Mouse (Mus musculus): Measurements from ENCODE around the gene Etnk1. TPM values are rescaled to one million over a fixed set of nuclear protein-coding genes. Genes with fewer than 3 reads are reported as not detected.
"Not testable (repeated sequence)": the region's sequence is repeated elsewhere in the genome, so short reads cannot be mapped to it uniquely, and the experiment has no call there.

The Etnk1 gene
- polyA plus RNA-seq, 1 experiment, result 0.36 TPM

DNA sequence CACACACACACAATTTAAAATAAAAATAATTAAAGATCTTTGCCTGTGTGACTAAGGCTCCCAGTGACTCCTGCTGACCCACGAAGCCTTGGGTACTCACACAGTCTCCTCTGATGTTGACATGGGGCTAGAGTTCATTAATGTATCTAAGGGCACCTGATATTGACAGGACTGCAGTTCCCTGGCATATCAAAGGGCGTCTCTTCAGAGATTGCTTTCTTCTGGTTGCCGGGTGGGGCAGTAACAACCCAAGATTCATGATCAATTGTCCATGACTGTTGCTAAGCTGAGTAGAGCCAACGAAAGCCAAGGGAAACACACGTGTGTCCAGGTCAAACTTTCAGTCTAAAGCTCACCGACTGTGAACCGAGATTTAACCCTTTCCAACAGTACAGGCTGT is 22.0 kb upstream of the Etnk1 start:
- no peaks in the 10 kb centered on the region; the same call in 1 of the 2 replicates for H3K4me1 ChIP-seq (ENCODE audit: control insufficient read depth)
- H3K4me3 ChIP-seq (replicated peaks), result no peak overlapping the region
- H3K9me3 ChIP-seq (ENCODE audit: control insufficient read depth, low read length), result no peaks in the 10 kb centered on the region
- no peaks in the 10 kb centered on the region for H3K27me3 ChIP-seq (ENCODE audit: control insufficient read depth)
- no peak for TF ChIP-seq GATA1 (IDR thresholded peaks at IDR 0.05; ENCODE audit: low read length)
- TF ChIP-seq TAL1 (IDR thresholded peaks at IDR 0.05; ENCODE audit: low read length), result no peak
- no peaks in the 10 kb centered on the region for H3K36me3 ChIP-seq (ENCODE audit: control insufficient read depth)

GRCm38 (mm10) chr6:143146756-143147155 is 20.3 kb upstream of the Etnk1 start:
- Histone ChIP-seq H3K4me3 (replicated peaks) (no peak overlapping the region), H3K9me3 (ENCODE audit: control insufficient read depth, low read length) (no peaks in the 10 kb centered on the region), H3K4me1 (ENCODE audit: control insufficient read depth) (no peaks in the 10 kb centered on the region; the same call in 1 of the 2 replicates), H3K27me3 (ENCODE audit: control insufficient read depth) (no peaks in the 10 kb centered on the region), H3K36me3 (ENCODE audit: control insufficient read depth) (no peaks in the 10 kb centered on the region)
- TF ChIP-seq TAL1 (IDR thresholded peaks at IDR 0.05; ENCODE audit: low read length), result no peak
- no peak for TF ChIP-seq GATA1 (IDR thresholded peaks at IDR 0.05; ENCODE audit: low read length)

- no peaks in the 10 kb centered on the region; the same call in 1 of the 2 replicates for H3K4me1 ChIP-seq (ENCODE audit: control insufficient read depth)
- no peak overlapping the region for H3K4me3 ChIP-seq (replicated peaks)
- no peaks in the 10 kb centered on the region for H3K27me3 ChIP-seq (ENCODE audit: control insufficient read depth)
- H3K36me3 ChIP-seq (ENCODE audit: control insufficient read depth), result no peaks in the 10 kb centered on the region
- no peaks in the 10 kb centered on the region for H3K9me3 ChIP-seq (ENCODE audit: control insufficient read depth, low read length)
- TF ChIP-seq TAL1 (IDR thresholded peaks at IDR 0.05; ENCODE audit: low read length) (no peak), GATA1 (IDR thresholded peaks at IDR 0.05; ENCODE audit: low read length) (no peak)
Measured at GRCm38 (mm10) chr6:143148868-143149267, 18.2 kb upstream of the Etnk1 start.

- no peaks in the 10 kb centered on the region for H3K27me3 ChIP-seq (ENCODE audit: control insufficient read depth)
- no peaks in the 10 kb centered on the region for H3K9me3 ChIP-seq (ENCODE audit: control insufficient read depth, low read length)
- no peaks in the 10 kb centered on the region for H3K4me1 ChIP-seq (ENCODE audit: control insufficient read depth)
- H3K4me3 ChIP-seq (replicated peaks), result no peak overlapping the region
- TF ChIP-seq TAL1 (IDR thresholded peaks at IDR 0.05; ENCODE audit: low read length) (no peak), GATA1 (IDR thresholded peaks at IDR 0.05; ENCODE audit: low read length) (no peak)
- H3K36me3 ChIP-seq (ENCODE audit: control insufficient read depth), result no peaks in the 10 kb centered on the region
Measured at GRCm38 (mm10) chr6:143149766-143150291, 17.2 kb upstream of the Etnk1 start.

DNA sequence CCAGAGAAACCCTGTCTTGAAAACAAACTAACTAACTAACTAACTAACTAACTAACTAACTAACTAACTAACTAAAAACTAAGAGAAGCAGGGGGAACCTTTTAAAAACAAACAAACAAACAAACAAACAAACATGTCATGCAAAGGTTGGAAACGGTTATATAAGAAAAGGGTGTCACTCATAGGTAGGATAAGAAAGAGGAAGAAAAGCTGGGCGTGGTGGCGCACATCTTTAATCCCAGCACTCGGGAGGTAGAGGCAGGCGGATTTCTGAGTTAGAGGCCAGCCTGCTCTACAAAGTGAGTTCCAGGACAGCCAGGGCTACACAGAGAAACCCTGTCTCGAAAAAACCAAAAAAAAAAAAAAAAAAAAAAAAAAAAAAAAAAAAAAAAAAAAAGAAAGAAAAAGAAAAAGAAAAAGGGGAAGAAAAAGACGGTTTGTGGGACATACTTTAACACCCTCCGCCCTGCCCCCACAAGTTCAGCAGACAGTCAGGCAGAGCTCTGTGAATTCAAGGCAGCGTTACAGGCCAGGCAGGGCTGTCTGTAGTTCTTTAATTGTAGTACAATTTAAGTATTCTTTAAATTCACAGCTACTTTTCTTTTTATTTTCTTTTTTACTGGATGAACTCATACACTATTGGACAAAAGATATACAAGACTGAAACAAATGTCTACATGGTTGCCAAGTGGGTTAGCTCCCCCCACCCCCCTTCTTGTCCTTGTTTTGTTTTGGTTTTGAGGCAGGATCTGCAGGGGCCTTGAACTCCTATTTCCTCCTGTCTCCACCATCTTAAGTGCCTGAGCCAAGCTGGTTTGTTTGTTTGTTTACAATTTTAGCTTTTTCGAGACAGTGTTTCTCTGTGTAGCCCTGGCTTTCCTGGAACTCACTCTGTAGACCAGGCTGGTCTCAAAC is 15.7 kb upstream of the Etnk1 start:
- H3K36me3 ChIP-seq (ENCODE audit: control insufficient read depth); H3K4me3 ChIP-seq (replicated peaks); H3K9me3 ChIP-seq (ENCODE audit: control insufficient read depth, low read length); H3K27me3 ChIP-seq (ENCODE audit: control insufficient read depth); H3K4me1 ChIP-seq (ENCODE audit: control insufficient read depth): not testable (repeated sequence)

DNA sequence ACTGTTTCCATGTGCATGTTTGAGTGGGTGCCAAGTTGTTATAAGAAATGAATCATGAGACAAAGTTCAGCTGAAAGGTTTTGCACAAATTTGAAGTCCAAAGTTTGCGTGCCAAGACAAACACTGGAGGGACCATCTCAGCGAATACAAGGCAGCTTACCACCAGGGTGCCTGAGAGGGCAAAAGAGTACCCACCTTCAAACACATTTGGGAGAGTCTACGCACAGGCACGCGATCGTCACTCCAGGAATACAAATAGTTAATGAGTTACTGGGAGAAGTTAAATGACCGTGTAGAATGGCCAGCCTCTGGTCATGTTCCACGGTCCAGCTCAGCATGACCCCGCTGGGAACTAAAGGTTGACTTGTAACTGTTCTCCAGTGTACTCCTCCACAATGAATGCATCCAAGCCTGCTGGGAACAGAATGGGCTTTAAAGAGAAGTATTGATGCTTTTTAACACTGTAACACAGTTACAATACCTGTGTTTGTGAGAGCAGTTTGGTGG is 14.6 kb upstream of the Etnk1 start:
- Histone ChIP-seq H3K9me3 (ENCODE audit: control insufficient read depth, low read length) (no peaks in the 10 kb centered on the region), H3K4me3 (replicated peaks) (no peak overlapping the region), H3K36me3 (ENCODE audit: control insufficient read depth) (no peaks in the 10 kb centered on the region), H3K4me1 (ENCODE audit: control insufficient read depth) (no peaks in the 10 kb centered on the region), H3K27me3 (ENCODE audit: control insufficient read depth) (no peaks in the 10 kb centered on the region)
- TF ChIP-seq GATA1 (IDR thresholded peaks at IDR 0.05; ENCODE audit: low read length), result no peak
- no peak for TF ChIP-seq TAL1 (IDR thresholded peaks at IDR 0.05; ENCODE audit: low read length)

DNA sequence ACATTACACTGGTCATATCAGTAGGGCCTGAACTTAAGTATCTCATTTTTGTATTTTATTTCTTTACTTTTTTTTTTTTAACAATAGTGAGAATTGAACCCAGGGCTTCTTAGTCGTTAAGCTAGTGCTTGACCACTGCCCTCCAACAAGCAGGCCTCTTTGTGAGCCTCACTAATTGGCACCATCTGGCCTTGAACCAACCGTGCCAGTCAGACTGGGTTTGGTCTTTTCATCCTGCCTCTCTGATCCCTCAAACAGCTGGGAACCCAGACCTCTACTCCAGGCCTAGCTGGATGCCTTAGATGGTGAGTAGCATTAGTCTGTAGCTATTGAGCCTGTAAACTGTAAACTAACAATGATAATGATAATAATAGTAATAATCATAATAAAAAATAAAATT is 13.9 kb upstream of the Etnk1 start:
- H3K4me1 ChIP-seq (ENCODE audit: control insufficient read depth), result no peaks in the 10 kb centered on the region
- no peaks in the 10 kb centered on the region for H3K36me3 ChIP-seq (ENCODE audit: control insufficient read depth)
- H3K4me3 ChIP-seq (replicated peaks), result no peak overlapping the region
- H3K9me3 ChIP-seq (ENCODE audit: control insufficient read depth, low read length), result no peaks in the 10 kb centered on the region
- TF ChIP-seq GATA1 (IDR thresholded peaks at IDR 0.05; ENCODE audit: low read length) (no peak), TAL1 (IDR thresholded peaks at IDR 0.05; ENCODE audit: low read length) (no peak)
- H3K27me3 ChIP-seq (ENCODE audit: control insufficient read depth), result no peaks in the 10 kb centered on the region

GRCm38 (mm10) chr6:143153751-143154494 is 13.1 kb upstream of the Etnk1 start:
- Histone ChIP-seq H3K4me3 (replicated peaks) (no peak overlapping the region), H3K27me3 (ENCODE audit: control insufficient read depth) (no peaks in the 10 kb centered on the region), H3K9me3 (ENCODE audit: control insufficient read depth, low read length) (no peaks in the 10 kb centered on the region), H3K36me3 (ENCODE audit: control insufficient read depth) (no peaks in the 10 kb centered on the region), H3K4me1 (ENCODE audit: control insufficient read depth) (no peaks in the 10 kb centered on the region)
- TF ChIP-seq TAL1 (IDR thresholded peaks at IDR 0.05; ENCODE audit: low read length) (no peak), GATA1 (IDR thresholded peaks at IDR 0.05; ENCODE audit: low read length) (no peak)

- H3K36me3 ChIP-seq (ENCODE audit: control insufficient read depth), result no peaks in the 10 kb centered on the region
- H3K27me3 ChIP-seq (ENCODE audit: control insufficient read depth), result no peaks in the 10 kb centered on the region
- H3K4me3 ChIP-seq (replicated peaks), result no peak overlapping the region
- no peaks in the 10 kb centered on the region for H3K4me1 ChIP-seq (ENCODE audit: control insufficient read depth)
- no peaks in the 10 kb centered on the region for H3K9me3 ChIP-seq (ENCODE audit: control insufficient read depth, low read length)
- TF ChIP-seq TAL1 (IDR thresholded peaks at IDR 0.05; ENCODE audit: low read length), result no peak
- TF ChIP-seq GATA1 (IDR thresholded peaks at IDR 0.05; ENCODE audit: low read length), result no peak
Measured at GRCm38 (mm10) chr6:143154885-143155284, 12.1 kb upstream of the Etnk1 start.

All from erythroblast, embryonic 14.5 days (primary cell).